Mouse (Mus musculus) heart, adult 2 months (tissue): ENCODE data around the gene Chchd10. TPM values are rescaled to one million over a fixed set of nuclear protein-coding genes. Genes with fewer than 3 reads are reported as not detected.

Experiments
- DNase-seq, 2 experiments: peaks; one replicate each; pipeline ENCODE4 v3.0.0; 2021
- H3K27ac ChIP-seq: fragments of 200-600 bp; 2 replicates; pipeline ENCODE4 v1.8.1; 2022
- H3K27me3 ChIP-seq: fragments of 200-500 bp; 2 replicates; pipeline ENCODE4 v1.6.1; 2012; ENCODE audit warnings: mild to moderate bottlenecking, low read length, inconsistent platforms, mixed read lengths; ENCODE audit not compliant: control insufficient read depth, insufficient read depth
- H3K36me3 ChIP-seq: fragments of 200-500 bp; 2 replicates; pipeline ENCODE4 v1.6.1; 2012; ENCODE audit warnings: low read length, inconsistent platforms; ENCODE audit not compliant: control insufficient read depth, insufficient read depth
- H3K4me1 ChIP-seq: fragments of 200-500 bp; 2 replicates; pipeline ENCODE4 v1.6.1; 2011; ENCODE audit warnings: low read length; ENCODE audit not compliant: control insufficient read depth, insufficient read depth
- H3K4me3 ChIP-seq: fragments of 200-600 bp; 2 replicates; pipeline ENCODE4 v1.8.1; 2022
- H3K79me2 ChIP-seq: fragments of 200-500 bp; replicated peaks from 2 replicates; pipeline ENCODE4 v1.6.1; 2012; ENCODE audit warnings: mild to moderate bottlenecking, inconsistent platforms, low read length, moderate library complexity, mixed read lengths; ENCODE audit not compliant: control insufficient read depth, insufficient read depth
- H3K9ac ChIP-seq: fragments of 200-500 bp; 2 replicates; pipeline ENCODE4 v1.6.1; 2012; ENCODE audit warnings: low read depth, mild to moderate bottlenecking, control low read depth, inconsistent platforms, low read length, mixed read lengths
- CTCF ChIP-seq: fragments of 200-600 bp; IDR thresholded peaks from 2 replicates; pipeline ENCODE4 v1.8.1; 2022; ENCODE audit warnings: antibody characterized with exemption, mild to moderate bottlenecking, moderate library complexity
- EP300 ChIP-seq: fragments of 200-500 bp; IDR thresholded peaks from 2 replicates; pipeline ENCODE4 v1.6.1; 2011; ENCODE audit warnings: low read depth, low read length, control low read depth; ENCODE audit not compliant: insufficient read depth
- POLR2A ChIP-seq: fragments of 200-500 bp; IDR thresholded peaks from 2 replicates; pipeline ENCODE4 v1.6.1; 2011; ENCODE audit warnings: mild to moderate bottlenecking, low read depth, low read length, control low read depth; ENCODE audit not compliant: insufficient read depth
- WGBS: fragments of 180-500 bp; shearing (Covaris S2); methylation state at CpG from one replicate; pipeline ENCODE4 v1.1.7; 2018; 5-methylcytosine and 5-hydroxymethylcytosine counted together
- intact Hi-C: fragments of 180-260 bp; cut with DNase I; formaldehyde crosslinking; loops from one replicate; pipeline ENCODE4 v1.15.1; 2025
- polyA plus RNA-seq: library from polyadenylated mRNA; depleted of rRNA; stranded (reverse); fragments of >200 nt; gene quantifications from 2 replicates; pipeline ENCODE4 v1.2.3, GENCODE M21; 2012
- total RNA-seq, 2 experiments: library from RNA; stranded (reverse); gene quantifications; 2 replicates each; pipeline ENCODE4 v1.2.3; 2021

The Chchd10 gene
- total and polyA plus RNA-seq, 3 experiments, result 1,811 to 2,061 (median 2,042) TPM

- H3K9ac ChIP-seq, result no peak overlapping the region
- no peaks in the 10 kb centered on the region for H3K4me1 ChIP-seq
- intact Hi-C loops, result no loop called here
- peak in 1 of 2 experiments; percentile 46 for DNase-seq
- H3K27me3 ChIP-seq, result no peaks in the 10 kb centered on the region
- no peaks in the 10 kb centered on the region for H3K79me2 ChIP-seq
- TF ChIP-seq POLR2A, result no peak
- no peak for TF ChIP-seq EP300
- no peak for TF ChIP-seq CTCF
- H3K27ac ChIP-seq, result no peak overlapping the region
- no peak overlapping the region for H3K4me3 ChIP-seq
- 77% methylated on average over 5 of the region's 5 CpGs for WGBS
- H3K36me3 ChIP-seq, result peaks cover 6% of the 10 kb centered on the region
Observed at GRCm38 (mm10) chr10:75904391-75904790, 28.5 kb upstream of the Chchd10 start.

GRCm38 (mm10) chr10:75906882-75907281 lies 26.0 kb upstream of the Chchd10 start:
- Histone ChIP-seq H3K79me2 (no peaks in the 10 kb centered on the region), H3K27ac (no peak overlapping the region), H3K4me3 (no peak overlapping the region), H3K27me3 (no peaks in the 10 kb centered on the region), H3K4me1 (no peaks in the 10 kb centered on the region), H3K9ac (no peak overlapping the region), H3K36me3 (0 out of 2 replicates have a peak, but pooled peaks cover 1% of the 10 kb centered on the region)
- TF ChIP-seq POLR2A, result no peak
- no peak for TF ChIP-seq EP300
- 91% methylated on average over 4 of the region's 4 CpGs for WGBS
- DNase-seq, result no peak
- intact Hi-C loops, result no loop called here

GRCm38 (mm10) chr10:75910698-75911097 lies 22.2 kb upstream of the Chchd10 start:
- intact Hi-C loops, result no loop called here
- Histone ChIP-seq H3K36me3 (no peaks in the 10 kb centered on the region), H3K9ac (no peak overlapping the region), H3K27ac (no peak overlapping the region; the same call in 1 of the 2 replicates), H3K4me3 (no peak overlapping the region), H3K79me2 (no peaks in the 10 kb centered on the region), H3K27me3 (no peaks in the 10 kb centered on the region), H3K4me1 (no peaks in the 10 kb centered on the region)
- TF ChIP-seq POLR2A (no peak), CTCF (no peak), EP300 (no peak)
- 77% methylated on average over 2 of the region's 2 CpGs for WGBS
- no peak for DNase-seq

GRCm38 (mm10) chr10:75913013-75913589 lies 19.8 kb upstream of the Chchd10 start:
- 40% methylated on average over 6 of the region's 6 CpGs for WGBS
- DNase-seq, result no peak
- Histone ChIP-seq H3K4me1 (no peaks in the 10 kb centered on the region), H3K27me3 (no peaks in the 10 kb centered on the region), H3K36me3 (no peaks in the 10 kb centered on the region), H3K4me3 (no peak overlapping the region), H3K27ac (no peak overlapping the region), H3K9ac (no peak overlapping the region), H3K79me2 (no peaks in the 10 kb centered on the region)
- intact Hi-C loops, result no loop called here
- TF ChIP-seq POLR2A (no peak), CTCF (no peak), EP300 (no peak)

GRCm38 (mm10) chr10:75915557-75915956 lies 17.4 kb upstream of the Chchd10 start:
- Histone ChIP-seq H3K4me1 (peaks cover 1% of the 10 kb centered on the region), H3K9ac (no peak overlapping the region), H3K27ac (no peak overlapping the region), H3K4me3 (no peak overlapping the region), H3K79me2 (peaks cover 2% of the 10 kb centered on the region; the same call in 1 of the 2 replicates), H3K27me3 (no peaks in the 10 kb centered on the region), H3K36me3 (no peaks in the 10 kb centered on the region)
- WGBS, result 71% methylated on average over 7 of the region's 7 CpGs
- TF ChIP-seq POLR2A (no peak), CTCF (no peak), EP300 (no peak)
- no peak for DNase-seq
- intact Hi-C loops, result no loop called here

GRCm38 (mm10) chr10:75916840-75917239 lies 16.1 kb upstream of the Chchd10 start:
- 85% methylated on average over 8 of the region's 8 CpGs for WGBS
- H3K9ac ChIP-seq, result no peak overlapping the region
- H3K79me2 ChIP-seq, result peaks cover 2% of the 10 kb centered on the region
- H3K27me3 ChIP-seq, result no peaks in the 10 kb centered on the region
- no peak for TF ChIP-seq EP300
- TF ChIP-seq CTCF, result no peak
- no peak for TF ChIP-seq POLR2A
- DNase-seq, result no peak
- no peaks in the 10 kb centered on the region for H3K36me3 ChIP-seq
- intact Hi-C loops, result no loop called here
- no peak overlapping the region for H3K4me3 ChIP-seq
- H3K4me1 ChIP-seq, result peaks cover 3% of the 10 kb centered on the region
- H3K27ac ChIP-seq, result no peak overlapping the region
